Mouse (Mus musculus) small intestine, adult 2 months (tissue): Measurements from ENCODE around the gene Bahcc1. TPM values are rescaled to one million over a fixed set of nuclear protein-coding genes. Genes with fewer than 3 reads are reported as not detected.

Experiments
- H3K27ac ChIP-seq: fragments of 200-500 bp; 2 replicates; pipeline ENCODE4 v1.5.1; 2012; ENCODE audit warnings: low read depth, low read length, control low read depth, inconsistent platforms; ENCODE audit not compliant: insufficient read depth
- H3K27me3 ChIP-seq: fragments of 200-500 bp; 2 replicates; pipeline ENCODE4 v1.6.1; 2012; ENCODE audit warnings: mild to moderate bottlenecking, moderate library complexity, low read length, inconsistent platforms; ENCODE audit not compliant: control insufficient read depth, insufficient read depth
- H3K36me3 ChIP-seq: fragments of 200-500 bp; 2 replicates; pipeline ENCODE4 v1.6.1; 2012; ENCODE audit warnings: mild to moderate bottlenecking, low read length, control low read depth, inconsistent platforms; ENCODE audit not compliant: control insufficient read depth, insufficient read depth
- H3K4me1 ChIP-seq: fragments of 200-500 bp; 2 replicates; pipeline ENCODE4 v1.6.1; 2012; ENCODE audit warnings: low read length, inconsistent platforms, mixed read lengths; ENCODE audit not compliant: control insufficient read depth, insufficient read depth, insufficient read length
- H3K4me3 ChIP-seq: fragments of 200-500 bp; 2 replicates; pipeline ENCODE4 v1.5.1; 2012; ENCODE audit warnings: low read depth, mild to moderate bottlenecking, control low read depth, inconsistent platforms, low read length, moderate library complexity
- CTCF ChIP-seq: fragments of 200-500 bp; IDR thresholded peaks from 2 replicates; pipeline ENCODE4 v1.5.1; 2012; ENCODE audit warnings: low read depth, mild to moderate bottlenecking, control low read depth, inconsistent platforms, low read length, moderate library complexity, mixed read lengths; ENCODE audit not compliant: insufficient replicate concordance, insufficient read length; ENCODE audit errors: extremely low read depth
- POLR2A ChIP-seq: fragments of 200-500 bp; IDR thresholded peaks from 2 replicates; pipeline ENCODE4 v1.6.1; 2012; ENCODE audit warnings: low read depth, mild to moderate bottlenecking, control low read depth, inconsistent platforms, low read length, moderate library complexity
- WGBS: fragments of 180-500 bp; shearing (Covaris S2); methylation state at CpG from one replicate; pipeline ENCODE4 v1.1.7; 2018; 5-methylcytosine and 5-hydroxymethylcytosine counted together
- polyA plus RNA-seq: library from polyadenylated mRNA; depleted of rRNA; stranded (reverse); fragments of >200 nt; gene quantifications from 2 replicates; pipeline ENCODE4 v1.2.3, GENCODE M21; 2012

The Bahcc1 gene
- polyA plus RNA-seq, 1 experiment = 15.4 TPM

DNA sequence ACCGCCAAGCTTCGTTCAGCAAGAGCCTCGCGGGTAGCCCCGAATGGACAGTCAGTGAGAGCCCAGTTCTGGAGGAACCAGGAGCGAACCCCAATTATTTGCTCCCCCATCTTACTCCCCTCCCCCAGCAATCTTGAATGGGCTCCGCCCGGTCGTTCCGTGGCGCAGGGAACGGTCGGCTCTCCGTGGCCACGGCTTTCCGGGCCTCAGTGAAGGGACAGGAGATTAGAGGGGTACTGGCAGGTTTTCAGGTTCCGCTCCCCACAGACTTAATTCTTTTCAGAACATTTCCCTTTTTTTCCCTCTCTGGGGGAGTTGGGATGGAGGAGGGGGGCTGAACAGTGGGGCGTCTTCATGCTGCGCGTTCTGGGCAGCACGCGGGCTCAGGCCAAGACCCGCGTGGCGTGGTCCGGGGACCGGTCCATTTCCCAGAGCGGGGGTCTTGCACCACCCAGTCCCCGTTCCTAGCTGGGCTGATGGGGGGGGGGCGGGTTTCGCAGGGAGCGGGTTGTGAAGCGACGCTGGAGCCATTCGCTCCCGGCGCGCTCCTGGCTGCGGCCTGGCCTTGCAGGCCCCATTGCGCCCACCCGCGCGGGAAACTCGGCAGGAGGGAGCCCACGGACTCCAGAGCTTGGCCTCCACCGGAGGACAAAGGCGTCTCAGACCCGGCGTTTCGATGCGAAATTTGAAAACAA lies 841 bp downstream of the Bahcc1 start:
- H3K4me3 ChIP-seq = peak overlapping the region; percentile 80
- peak overlapping the region; percentile 82 for H3K27ac ChIP-seq
- peaks cover 12% of the 10 kb centered on the region for H3K4me1 ChIP-seq
- TF ChIP-seq POLR2A = peak; percentile 10; the same call in 1 of the 2 replicates
- peak; percentile 13; the same call in 1 of the 2 replicates for TF ChIP-seq CTCF
- under 1% methylated on average over 51 of the region's 51 CpGs for WGBS
- H3K27me3 ChIP-seq = no peaks in the 10 kb centered on the region
- no peaks in the 10 kb centered on the region for H3K36me3 ChIP-seq

DNA sequence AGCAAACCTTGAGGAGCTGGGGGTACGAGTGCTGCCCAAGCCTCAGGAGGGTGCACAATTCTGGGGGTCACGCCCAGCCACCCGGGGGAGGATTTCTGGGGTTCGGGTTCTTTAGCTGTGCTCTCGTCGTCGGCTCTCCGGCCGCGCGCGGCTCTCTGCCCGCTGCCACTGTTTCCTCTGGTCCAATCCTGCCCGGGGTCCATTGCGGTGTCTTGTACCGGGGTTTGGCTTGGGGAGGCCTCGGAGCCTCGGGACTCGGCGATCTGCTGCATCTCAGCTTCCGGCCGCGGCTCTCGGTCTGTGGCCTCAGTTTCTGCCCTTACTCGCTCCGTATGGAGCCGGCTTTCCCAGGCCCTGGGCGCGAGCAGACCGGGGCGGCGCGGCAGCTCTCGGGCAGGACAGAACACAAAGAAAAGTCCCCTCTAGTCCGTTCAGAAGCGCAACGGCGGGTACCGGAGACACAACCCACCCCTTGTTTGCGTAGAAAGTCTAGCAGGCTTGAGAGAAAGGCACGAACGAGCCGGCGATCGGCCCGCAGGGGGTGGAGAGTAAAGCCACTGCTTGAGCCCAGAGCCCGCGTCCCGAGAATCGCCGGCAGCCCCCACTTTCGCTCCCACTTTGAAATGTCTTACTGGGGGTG lies 1.5 kb downstream of the Bahcc1 start:
- WGBS = 1% methylated on average over 52 of the region's 52 CpGs
- no peaks in the 10 kb centered on the region for H3K36me3 ChIP-seq
- H3K27ac ChIP-seq = peak overlapping the region; percentile 82
- peak overlapping the region; percentile 80 for H3K4me3 ChIP-seq
- peaks cover 10% of the 10 kb centered on the region for H3K4me1 ChIP-seq
- TF ChIP-seq CTCF = no peak
- H3K27me3 ChIP-seq = no peaks in the 10 kb centered on the region

DNA sequence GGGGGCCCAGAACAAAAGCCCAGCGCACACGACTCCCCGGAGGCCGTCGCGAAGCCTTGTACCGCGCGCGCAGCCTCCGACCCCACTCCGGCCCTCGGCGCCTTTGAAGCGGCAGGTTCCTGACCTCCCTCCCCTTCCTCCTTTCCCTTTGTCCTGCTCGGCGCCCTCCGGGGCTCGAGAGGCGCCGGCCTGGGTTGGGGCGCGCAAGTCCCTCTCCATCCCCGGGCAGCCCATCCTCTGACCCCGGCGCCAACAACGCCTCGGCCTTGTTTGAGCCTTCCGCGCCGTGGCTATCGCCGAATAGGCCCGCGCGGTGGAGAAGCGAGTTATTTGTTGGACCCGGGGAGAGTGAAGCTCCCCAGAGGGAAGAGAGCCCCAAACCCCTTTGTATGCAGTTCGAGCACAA lies 2.0 kb downstream of the Bahcc1 start:
- peak overlapping the region; percentile 82 for H3K27ac ChIP-seq
- H3K27me3 ChIP-seq = no peaks in the 10 kb centered on the region
- WGBS = under 1% methylated on average over 39 of the region's 39 CpGs
- no peaks in the 10 kb centered on the region for H3K36me3 ChIP-seq
- H3K4me1 ChIP-seq = peaks cover 11% of the 10 kb centered on the region
- TF ChIP-seq CTCF (no peak), POLR2A (no peak)
- peak overlapping the region; percentile 80 for H3K4me3 ChIP-seq

DNA sequence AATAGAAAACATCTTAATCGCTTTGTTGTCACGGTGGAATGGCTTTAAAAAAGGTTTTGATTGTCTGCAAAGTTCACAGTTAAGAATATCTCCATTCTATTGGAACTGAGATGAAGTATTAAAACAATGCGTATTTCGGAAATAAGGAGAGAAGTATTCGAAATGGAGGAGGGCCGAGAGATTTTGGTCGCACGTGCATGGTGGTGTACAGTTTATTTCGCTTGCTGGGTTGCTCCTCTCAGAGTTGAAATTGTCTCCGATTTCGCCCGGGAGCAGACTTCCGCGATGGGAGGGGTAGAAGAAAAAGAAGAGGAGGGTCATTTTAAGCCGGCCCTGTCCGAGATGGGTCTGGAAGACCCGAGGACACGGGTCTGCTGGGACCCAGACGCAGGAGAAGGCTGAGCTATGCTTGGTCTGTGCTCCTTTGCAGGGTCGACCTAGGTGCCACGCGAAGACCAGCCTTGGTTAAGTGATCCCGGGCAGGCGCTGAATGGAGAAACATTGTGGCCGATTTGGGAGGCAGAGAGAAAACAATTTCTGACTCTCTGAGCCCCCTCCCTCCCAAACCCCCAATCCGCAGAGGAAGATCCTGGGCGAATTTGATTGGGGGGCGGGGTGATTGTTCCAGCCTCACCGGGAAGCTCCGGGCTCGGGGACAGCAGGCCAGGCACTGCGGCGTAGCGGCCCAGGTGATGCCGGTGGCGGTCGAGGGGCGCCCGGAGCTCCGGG lies 2.8 kb downstream of the Bahcc1 start:
- no peaks in the 10 kb centered on the region for H3K27me3 ChIP-seq
- peak overlapping the region; percentile 61 for H3K27ac ChIP-seq
- H3K4me1 ChIP-seq = peaks cover 14% of the 10 kb centered on the region
- no peak for TF ChIP-seq CTCF
- no peak for TF ChIP-seq POLR2A
- 1% methylated on average over 40 of the region's 40 CpGs for WGBS
- no peaks in the 10 kb centered on the region for H3K36me3 ChIP-seq
- peak overlapping the region; percentile 97 for H3K4me3 ChIP-seq

DNA sequence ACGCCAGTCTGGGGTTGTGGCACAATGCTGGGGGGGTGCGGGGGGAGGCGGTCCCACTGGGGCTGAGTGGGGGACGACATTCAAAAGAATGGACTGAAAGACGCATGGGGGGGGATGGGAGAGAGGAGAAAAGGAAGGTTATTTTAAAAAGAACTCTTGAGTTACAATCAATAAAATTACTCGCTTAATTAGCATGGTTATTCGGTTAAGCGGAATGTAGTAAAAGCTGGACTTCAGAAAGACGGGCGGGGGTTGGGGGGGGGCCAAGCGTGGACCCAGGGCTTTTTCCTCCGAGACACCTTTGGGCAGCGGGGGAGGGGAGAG lies 3.3 kb downstream of the Bahcc1 start:
- 2% methylated on average over 13 of the region's 13 CpGs for WGBS
- Histone ChIP-seq H3K4me1 (peaks cover 18% of the 10 kb centered on the region), H3K27ac (peak overlapping the region; percentile 67; the same call in 1 of the 2 replicates), H3K27me3 (no peaks in the 10 kb centered on the region), H3K36me3 (no peaks in the 10 kb centered on the region), H3K4me3 (peak overlapping the region; percentile 97)
- TF ChIP-seq CTCF (no peak), POLR2A (no peak)

DNA sequence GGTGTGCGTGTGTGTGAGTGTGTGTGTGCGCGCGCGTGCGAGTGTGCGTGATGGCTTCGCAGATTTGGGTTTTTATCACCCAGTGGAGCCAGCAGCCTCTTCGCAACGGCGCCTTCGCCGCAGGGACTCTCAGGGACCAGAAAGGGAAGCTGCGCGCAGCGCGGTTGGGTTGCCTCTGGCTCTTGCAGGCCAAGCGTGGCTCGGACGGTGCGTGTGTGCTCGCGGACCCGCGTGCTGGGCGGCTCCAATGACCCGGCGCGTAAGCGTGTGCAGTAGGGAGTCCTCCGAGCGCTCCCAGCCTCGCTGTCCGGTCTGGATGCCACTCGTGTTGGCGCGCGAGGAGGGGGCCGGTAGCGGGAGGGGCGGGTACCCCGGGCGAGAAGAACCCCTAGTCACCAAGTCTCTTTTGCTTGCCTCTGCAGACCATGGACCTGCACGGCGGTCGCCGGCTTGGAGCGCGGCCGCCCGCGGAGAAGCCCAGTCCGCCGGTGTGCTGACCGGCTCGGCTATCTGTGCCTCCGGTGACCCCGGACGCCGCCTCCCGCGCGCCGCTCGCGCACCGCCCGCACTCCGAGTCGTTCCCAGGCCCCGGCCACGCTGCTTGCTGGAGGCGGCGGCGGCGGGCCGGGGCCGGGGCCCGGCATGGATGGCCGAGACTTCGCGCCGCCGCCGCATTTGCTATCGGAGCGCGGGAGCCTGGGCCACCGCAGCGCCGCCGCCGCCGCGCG lies 3.9 kb downstream of the Bahcc1 start:
- under 1% methylated on average over 96 of the region's 96 CpGs for WGBS
- TF ChIP-seq POLR2A (no peak), CTCF (no peak)
- Histone ChIP-seq H3K27me3 (no peaks in the 10 kb centered on the region), H3K4me3 (peak overlapping the region; percentile 97), H3K36me3 (no peaks in the 10 kb centered on the region), H3K27ac (peak overlapping the region; percentile 67), H3K4me1 (peaks cover 19% of the 10 kb centered on the region)
